In genomic region chr8:106527241-106528036, GRCm38 (mm10) we compare ENCODE assay signal across 12 mouse cellular contexts. TPM values are rescaled to one million over a fixed set of nuclear protein-coding genes. Genes with fewer than 3 reads are reported as not detected.
DNase-seq lines count a peak whose midpoint lies in the region; ATAC-seq and TF ChIP-seq lines count a peak whose summit lies in the region.
"Had no signal": no experiment of that assay in that cellular context is flagged by ENCODE, and none has a peak within 500 bp of the region (broad histone marks: within the 10 kb centered on the region; RNA-seq: fewer than 3 reads in every experiment).

No protein-coding gene starts in this region.

- no peak overlapping the region for H3K9ac ChIP-seq in forebrain, postnatal 0 days
- no peak overlapping the region for H3K9ac ChIP-seq in forebrain, embryonic 12.5 days
- H3K9ac ChIP-seq in lung, postnatal 0 days (replicated peaks; ENCODE audit: low read depth), result no peak overlapping the region

- no peak overlapping the region for H3K4me3 ChIP-seq in forebrain, postnatal 0 days (ENCODE audit: low read depth, low read length)
- H3K4me3 ChIP-seq in forebrain, embryonic 12.5 days (replicated peaks), result no peak overlapping the region
- no peak overlapping the region for H3K4me3 ChIP-seq in lung, postnatal 0 days (ENCODE audit: low read depth, low read length)
- H3K4me3 ChIP-seq: megakaryocyte, embryonic 14.5 days had no signal

- 86% methylated on average over 9 of the region's 9 CpGs for WGBS in forebrain, postnatal 0 days
- 89% methylated on average over 9 of the region's 9 CpGs for WGBS in forebrain, embryonic 12.5 days
- WGBS in lung, postnatal 0 days, result 86% methylated on average over 9 of the region's 9 CpGs

- H3K4me1 ChIP-seq in forebrain, postnatal 0 days (ENCODE audit: insufficient read depth), result no peaks in the 10 kb centered on the region
- no peaks in the 10 kb centered on the region for H3K4me1 ChIP-seq in forebrain, embryonic 12.5 days
- H3K4me1 ChIP-seq in lung, postnatal 0 days (ENCODE audit: insufficient read depth, low read depth, low read length), result no peaks in the 10 kb centered on the region
- H3K4me1 ChIP-seq: megakaryocyte, embryonic 14.5 days had no signal

- DNase-seq in forebrain, postnatal 0 days, result no peak
- DNase-seq in lung, postnatal 0 days (ENCODE audit: low spot score), result no peak
- no peak for DNase-seq in lung, postnatal 10 days
- peak; percentile 7 for DNase-seq in c-Kit-positive CD71-positive TER-119-positive erythroid progenitor cells, embryonic 14.5 days (ENCODE audit: low spot score)
- DNase-seq in splenic B cell, adult 2 months (ENCODE audit: low read depth, low spot score), result peak; percentile 17
- no peak for DNase-seq in cerebellum, postnatal 14 days
- no peak for DNase-seq in spleen, adult 18-20 months
- DNase-seq: cerebellum, adult 2 months; layer of hippocampus, adult 9-11 months had no signal

- TF ChIP-seq CTCF in forebrain, postnatal 0 days (IDR thresholded peaks at IDR 0.05; ENCODE audit: low read depth), result peak; percentile 42
- TF ChIP-seq CTCF in lung, postnatal 0 days (IDR thresholded peaks at IDR 0.05), result peak; percentile 65

- no peak for TF ChIP-seq EP300 in lung, postnatal 0 days (IDR thresholded peaks at IDR 0.05)

- H3K4me2 ChIP-seq in forebrain, postnatal 0 days (ENCODE audit: low read depth), result no peak overlapping the region
- H3K4me2 ChIP-seq in forebrain, embryonic 12.5 days, result no peak overlapping the region
- no peak overlapping the region for H3K4me2 ChIP-seq in lung, postnatal 0 days (replicated peaks; ENCODE audit: low read depth, low read length)

- H3K9me3 ChIP-seq in forebrain, postnatal 0 days (ENCODE audit: low read length), result no peaks in the 10 kb centered on the region
- H3K9me3 ChIP-seq in forebrain, embryonic 12.5 days, result no peaks in the 10 kb centered on the region
- no peaks in the 10 kb centered on the region for H3K9me3 ChIP-seq in lung, postnatal 0 days (ENCODE audit: low read length)

- H3K36me3 ChIP-seq in forebrain, postnatal 0 days (ENCODE audit: insufficient read depth), result no peaks in the 10 kb centered on the region
- H3K36me3 ChIP-seq in forebrain, embryonic 12.5 days (replicated peaks), result no peaks in the 10 kb centered on the region
- H3K36me3 ChIP-seq in lung, postnatal 0 days (ENCODE audit: insufficient read depth, low read length), result no peaks in the 10 kb centered on the region
- no peaks in the 10 kb centered on the region for H3K36me3 ChIP-seq in splenic B cell, adult 2 months (ENCODE audit: control insufficient read depth, insufficient read depth, low read length, poor library complexity, severe bottlenecking)

- H3K27me3 ChIP-seq in forebrain, postnatal 0 days (ENCODE audit: insufficient read depth, low read length), result no peaks in the 10 kb centered on the region
- no peaks in the 10 kb centered on the region for H3K27me3 ChIP-seq in forebrain, embryonic 12.5 days
- H3K27me3 ChIP-seq in lung, postnatal 0 days (replicated peaks; ENCODE audit: insufficient read depth, low read length), result no peaks in the 10 kb centered on the region
- peaks cover 1% of the 10 kb centered on the region; the same call in 1 of the 2 replicates for H3K27me3 ChIP-seq in splenic B cell, adult 2 months (ENCODE audit: control insufficient read depth, insufficient read depth, low read length, poor library complexity, severe bottlenecking)

- no peak overlapping the region for H3K27ac ChIP-seq in forebrain, postnatal 0 days (ENCODE audit: low read depth, low read length)
- H3K27ac ChIP-seq in forebrain, embryonic 12.5 days, result no peak overlapping the region
- H3K27ac ChIP-seq in lung, postnatal 0 days (ENCODE audit: low read length), result no peak overlapping the region

- no peak for ATAC-seq in forebrain, postnatal 0 days
- ATAC-seq in forebrain, embryonic 12.5 days (ENCODE audit: low FRiP score), result no peak
- ATAC-seq in lung, postnatal 0 days, result no peak
- ATAC-seq: forebrain, embryonic 16.5 days had no signal

RNA-seq across cellular contexts. Expression of gene Cdh3, which starts 16.7 kb away (rescaled TPM):
- total RNA-seq in forebrain, postnatal 0 days (2014; rRNA removed), result 0.85 and 1.3 TPM in 2 replicates
- 1.2 and 1.4 TPM in 2 replicates for polyA plus RNA-seq in forebrain, postnatal 0 days (2015; fragmentation: Nextera tagmentation; extraction: Ambion mirVana)
- 2.5 and 3.5 TPM in 2 replicates for polyA plus RNA-seq in forebrain, embryonic 12.5 days (2016; fragmentation: Nextera tagmentation; extraction: Ambion mirVana)
- 2.3 and 2.6 TPM in 2 replicates for polyA plus RNA-seq in lung, postnatal 0 days (2015; fragmentation: Nextera tagmentation; extraction: Ambion mirVana)

RNA-seq across cellular contexts. Expression of gene 6030452D12Rik, which starts 27.1 kb away (rescaled TPM):
- not detected in 2 replicates for total RNA-seq in forebrain, postnatal 0 days (2014; rRNA removed)
- not detected in 2 replicates for polyA plus RNA-seq in forebrain, postnatal 0 days (2015; fragmentation: Nextera tagmentation; extraction: Ambion mirVana)
- not detected in 2 replicates for polyA plus RNA-seq in forebrain, embryonic 12.5 days (2016; fragmentation: Nextera tagmentation; extraction: Ambion mirVana)
- not detected in 2 replicates for polyA plus RNA-seq in lung, postnatal 0 days (2015; fragmentation: Nextera tagmentation; extraction: Ambion mirVana)
- polyA plus RNA-seq: cerebellum, adult 2 months; forebrain, embryonic 16.5 days had no signal

RNA-seq across cellular contexts. Expression of gene Gm10073, which starts 45.8 kb away (rescaled TPM):
- 41.5 and 48.4 TPM in 2 replicates for total RNA-seq in forebrain, postnatal 0 days (2014; rRNA removed)
- 5.1 and 7.1 TPM in 2 replicates for polyA plus RNA-seq in forebrain, postnatal 0 days (2015; fragmentation: Nextera tagmentation; extraction: Ambion mirVana)
- 3.4 and 4.6 TPM in 2 replicates for polyA plus RNA-seq in forebrain, embryonic 12.5 days (2016; fragmentation: Nextera tagmentation; extraction: Ambion mirVana)
- 8.0 and 9.0 TPM in 2 replicates for polyA plus RNA-seq in lung, postnatal 0 days (2015; fragmentation: Nextera tagmentation; extraction: Ambion mirVana)

Comparison
In these comparisons a context has a peak if more than half of its experiments do, and no peak if none do; other contexts are left out.
1. DNase-seq: peak in c-Kit-positive CD71-positive TER-119-positive erythroid progenitor cells, embryonic 14.5 days (single experiment) and splenic B cell, adult 2 months (single experiment); none in forebrain, postnatal 0 days (single experiment), lung, postnatal 0 days (single experiment), lung, postnatal 10 days (single experiment), cerebellum, postnatal 14 days (0 of 2) and spleen, adult 18-20 months (0 of 2).